Mouse (Mus musculus) heart, embryonic 14.5 days (tissue): Measurements from ENCODE around the gene Suclg2. TPM values are rescaled to one million over a fixed set of nuclear protein-coding genes. Genes with fewer than 3 reads are reported as not detected.

ENCODE experiments used
- ATAC-seq: fragments of 200-750 bp; cut with Nextera tagmentation; 2 replicates; pipeline ENCODE4 v1.8.0; 2017; ENCODE audit warnings: low read depth, moderate TSS enrichment; ENCODE audit not compliant: insufficient number of reproducible peaks, insufficient read depth, low FRiP score
- H3K27ac ChIP-seq, 2 experiments: fragments of 200-500 bp in 1 of 2; fragments of 300-500 bp in 1 of 2; sonication (generic) in 1 of 2; replicated peaks in 1 of 2; 2 replicates each; pipeline ENCODE4 v1.5.1; 2012 to 2014; ENCODE audit warnings: low read depth in 2 of 2, low read length in 2 of 2, control low read depth in 1 of 2, mild to moderate bottlenecking in 1 of 2, mixed read lengths in 1 of 2; ENCODE audit not compliant: control insufficient read depth in 1 of 2, insufficient read depth in 1 of 2
- H3K27me3 ChIP-seq: fragments of 300-500 bp; sonication (generic); 2 replicates; pipeline ENCODE4 v1.6.1; 2014; ENCODE audit warnings: mild to moderate bottlenecking, low read length, control low read depth; ENCODE audit not compliant: control insufficient read depth, insufficient read depth
- H3K36me3 ChIP-seq: fragments of 300-500 bp; sonication (generic); 2 replicates; pipeline ENCODE4 v1.6.1; 2014; ENCODE audit warnings: mild to moderate bottlenecking, control low read depth, low read length, mixed read lengths; ENCODE audit not compliant: control insufficient read depth, insufficient read depth
- H3K4me1 ChIP-seq, 2 experiments: fragments of 200-500 bp in 1 of 2; fragments of 300-500 bp in 1 of 2; sonication (generic) in 1 of 2; 2 replicates each; pipeline ENCODE4 v1.6.1; 2012 to 2014; ENCODE audit warnings: low read length in 2 of 2, control low read depth in 1 of 2, mixed read lengths in 1 of 2; ENCODE audit not compliant: control insufficient read depth in 2 of 2, insufficient read depth in 2 of 2
- H3K4me2 ChIP-seq: fragments of 300-500 bp; sonication (generic); 2 replicates; pipeline ENCODE4 v1.6.1; 2014; ENCODE audit warnings: mild to moderate bottlenecking, low read length
- H3K4me3 ChIP-seq, 2 experiments: fragments of 200-500 bp in 1 of 2; fragments of 300-500 bp in 1 of 2; sonication (generic) in 1 of 2; 2 replicates each; pipeline ENCODE4 v1.5.1; 2012 to 2014; ENCODE audit warnings: low read length in 2 of 2, mild to moderate bottlenecking in 2 of 2, control low read depth in 1 of 2, low read depth in 1 of 2, moderate library complexity in 1 of 2; ENCODE audit not compliant: control insufficient read depth in 1 of 2, insufficient read depth in 1 of 2
- H3K9ac ChIP-seq: fragments of 300-500 bp; sonication (generic); 2 replicates; pipeline ENCODE4 v1.6.1; 2014; ENCODE audit warnings: mild to moderate bottlenecking, low read length
- H3K9me3 ChIP-seq: fragments of 300-500 bp; sonication (generic); 2 replicates; pipeline ENCODE4 v1.6.1; 2016; ENCODE audit warnings: low read length, control low read depth; ENCODE audit not compliant: control insufficient read depth
- WGBS: fragments of 180-500 bp; shearing (Covaris S2); extraction: QIAGEN DNeasy Blood & Tissue Kit; methylation state at CpG from one replicate; pipeline ENCODE4 v1.1.7; 2014; 5-methylcytosine and 5-hydroxymethylcytosine counted together
- polyA plus RNA-seq: library from polyadenylated mRNA; unstranded; fragments of >200 nt; fragmentation: Nextera tagmentation; extraction: Ambion mirVana; gene quantifications from 2 replicates; pipeline ENCODE4 v1.2.1, GENCODE M21; 2014

Suclg2 gene
- polyA plus RNA-seq = 112 and 115 TPM in 2 replicates

DNA sequence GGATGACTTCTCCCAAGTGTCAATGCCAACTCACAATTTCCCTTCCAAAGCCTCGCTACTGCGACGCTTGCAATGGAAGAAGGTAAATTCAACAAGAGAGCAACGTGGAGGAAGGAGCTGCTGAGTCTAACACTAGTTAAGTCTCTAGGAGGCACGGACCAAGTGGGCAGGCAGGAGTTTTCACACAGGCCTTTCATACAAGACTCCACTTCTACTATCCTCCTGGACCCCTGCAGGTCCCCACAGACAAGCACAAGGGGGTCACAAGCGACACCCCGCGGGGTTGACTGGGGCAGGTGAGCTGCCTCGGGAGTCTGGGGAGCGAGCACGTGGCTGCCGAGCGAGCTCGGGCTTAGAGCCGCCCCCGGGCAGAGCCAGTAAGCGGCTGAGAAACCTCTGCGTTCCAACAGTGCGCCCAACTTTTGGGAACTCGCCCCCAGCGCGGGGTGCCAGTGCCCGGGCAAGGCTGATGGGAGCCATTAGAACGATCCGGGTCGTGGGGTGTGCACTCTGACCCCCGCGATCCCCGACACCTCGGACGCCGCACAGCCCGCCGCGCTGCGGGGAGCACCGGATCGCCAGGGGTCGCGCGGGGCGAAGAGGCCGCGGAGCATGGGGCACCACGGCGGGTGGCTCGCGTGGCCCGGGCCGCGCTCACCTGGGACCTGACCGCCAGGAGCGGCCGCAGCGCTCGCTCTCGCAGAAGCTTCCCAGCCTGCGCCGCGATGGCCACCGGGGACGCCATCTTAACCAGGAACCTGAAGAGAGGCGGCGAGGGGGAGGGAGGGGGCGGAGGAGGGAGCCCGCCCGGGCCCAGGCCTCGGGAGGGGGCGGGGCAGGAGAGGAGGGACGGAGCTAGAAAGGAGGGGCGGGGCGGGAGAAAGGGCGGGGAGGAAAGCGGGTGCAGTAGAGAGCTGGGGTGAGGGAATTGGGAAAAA lies at the start of gene Suclg2:
Gene Suclg2, minus strand, starts transcription at position 770 of the 938 bp plus-strand sequence.
- Histone ChIP-seq H3K36me3 (no peaks in the 10 kb centered on the region), H3K27me3 (no peaks in the 10 kb centered on the region), H3K4me3 (peak within 1 kb of the TSS; percentile 72 to 87), H3K9ac (peak within 1 kb of the TSS; percentile 92), H3K9me3 (no peaks in the 10 kb centered on the region), H3K4me2 (peak within 1 kb of the TSS; percentile 97), H3K27ac (peak within 1 kb of the TSS; percentile 9 to 62), H3K4me1 (peaks cover 5 to 6% of the 10 kb centered on the region in 2 experiments)
- peak; percentile 90 for ATAC-seq
- under 1% methylated on average over 62 of the region's 74 CpGs for WGBS

DNA sequence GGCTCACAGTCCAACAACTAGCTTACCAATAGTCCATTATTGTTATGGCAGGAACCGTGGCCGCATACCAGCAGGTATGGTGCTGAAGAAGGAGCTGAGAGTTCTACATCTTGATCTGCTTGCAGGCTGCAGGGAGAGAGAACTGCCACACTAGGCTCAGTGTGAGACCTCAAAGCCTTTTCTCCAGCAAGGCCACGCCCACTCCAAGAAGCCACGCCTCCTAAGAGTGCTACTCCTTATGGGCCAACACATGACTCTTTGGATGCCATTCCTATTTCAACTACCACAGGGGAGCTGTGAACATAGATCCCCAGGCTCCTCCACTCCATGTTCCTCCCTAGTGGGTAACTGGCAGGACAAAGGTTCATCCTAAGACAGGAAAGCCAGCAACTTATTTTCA lies 48.0 kb upstream of the Suclg2 start:
- Histone ChIP-seq H3K9me3 (no peaks in the 10 kb centered on the region), H3K9ac (no peak overlapping the region), H3K36me3 (no peaks in the 10 kb centered on the region), H3K4me1 (no peaks in the 10 kb centered on the region), H3K27me3 (no peaks in the 10 kb centered on the region), H3K4me2 (no peak overlapping the region), H3K27ac (no peak overlapping the region), H3K4me3 (no peak overlapping the region)
- ATAC-seq = no peak
- WGBS = 55% methylated on average over 4 of the region's 4 CpGs

- 81% methylated on average over 10 of the region's 10 CpGs for WGBS
- Histone ChIP-seq H3K27ac (no peak overlapping the region), H3K4me3 (no peak overlapping the region), H3K36me3 (no peaks in the 10 kb centered on the region), H3K9ac (no peak overlapping the region), H3K4me2 (no peak overlapping the region), H3K4me1 (no peaks in the 10 kb centered on the region), H3K27me3 (no peaks in the 10 kb centered on the region), H3K9me3 (no peaks in the 10 kb centered on the region)
- no peak for ATAC-seq
These were observed 41.1 kb upstream of the Suclg2 start for GRCm38 (mm10) chr6:95759558-95760172.

GRCm38 (mm10) chr6:95742378-95742777 lies 23.8 kb upstream of the Suclg2 start:
- Histone ChIP-seq H3K36me3 (no peaks in the 10 kb centered on the region), H3K27me3 (no peaks in the 10 kb centered on the region), H3K27ac (no peak overlapping the region), H3K9me3 (no peaks in the 10 kb centered on the region), H3K9ac (no peak overlapping the region), H3K4me1 (no peaks in the 10 kb centered on the region), H3K4me2 (no peak overlapping the region), H3K4me3 (no peak overlapping the region)
- 65% methylated on average over 4 of the region's 4 CpGs for WGBS
- no peak for ATAC-seq

DNA sequence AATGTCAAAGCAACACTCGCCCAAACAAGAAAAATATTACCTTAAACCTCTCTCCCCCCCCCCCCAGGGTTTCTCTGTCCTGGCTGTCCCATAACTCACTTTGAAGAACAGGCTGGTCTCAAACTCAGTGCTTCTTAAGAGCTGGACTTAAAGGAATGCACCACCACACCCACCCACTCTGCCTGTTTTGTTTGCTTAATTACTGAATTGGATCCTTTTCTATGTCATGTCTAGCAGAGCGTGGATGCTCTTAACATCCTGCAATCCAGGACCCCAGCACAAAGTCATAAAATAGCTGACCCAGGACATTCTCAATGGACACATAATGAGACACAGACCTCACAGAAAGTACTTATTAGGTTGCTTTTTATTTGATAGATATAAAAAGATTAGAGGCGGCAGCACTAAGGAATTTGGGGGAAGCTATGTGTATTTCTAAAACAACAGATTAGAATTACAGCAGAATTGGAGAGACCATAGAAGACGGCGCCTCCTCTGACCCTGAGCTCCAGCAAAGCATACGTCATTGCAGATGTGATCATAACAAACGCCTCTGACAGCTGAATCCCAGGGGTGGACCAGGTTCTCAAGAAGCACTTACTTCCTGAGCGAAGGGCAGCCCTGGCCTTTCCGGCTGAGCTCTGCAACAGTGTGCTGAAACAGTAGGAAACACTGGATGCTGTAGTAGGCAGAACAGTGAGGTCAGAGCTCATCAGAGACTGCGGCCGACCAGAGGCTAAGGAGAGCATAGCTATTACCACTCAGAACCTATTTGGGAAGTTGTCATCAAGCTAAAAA lies 13.2 kb upstream of the Suclg2 start:
- Histone ChIP-seq H3K4me2 (no peak overlapping the region), H3K27me3 (no peaks in the 10 kb centered on the region), H3K9ac (no peak overlapping the region), H3K9me3 (no peaks in the 10 kb centered on the region), H3K4me3 (no peak overlapping the region), H3K27ac (no peak overlapping the region), H3K36me3 (no peaks in the 10 kb centered on the region), H3K4me1 (no peaks in the 10 kb centered on the region)
- no peak for ATAC-seq
- 61% methylated on average over 11 of the region's 11 CpGs for WGBS

DNA sequence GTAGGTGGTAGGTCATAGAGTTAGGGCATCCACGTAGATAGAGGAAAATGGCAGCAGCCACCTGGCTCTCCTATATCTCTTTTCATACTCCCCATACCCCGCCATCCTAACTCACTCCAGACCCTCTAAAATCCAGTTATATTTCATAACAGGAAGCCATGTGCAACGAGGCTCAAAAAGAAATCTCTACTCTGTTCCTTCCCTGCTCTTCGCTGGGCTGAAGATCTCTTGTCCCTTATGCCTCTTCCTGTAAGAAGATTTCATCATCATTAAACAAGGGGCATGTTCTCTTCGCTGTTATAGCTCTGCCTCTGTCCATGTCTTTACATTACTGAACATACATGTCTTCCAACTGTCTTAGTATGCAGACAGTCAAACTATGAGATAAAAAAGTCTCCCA lies 10.8 kb upstream of the Suclg2 start:
- Histone ChIP-seq H3K27ac (no peak overlapping the region), H3K9ac (no peak overlapping the region), H3K4me2 (no peak overlapping the region), H3K36me3 (no peaks in the 10 kb centered on the region), H3K9me3 (no peaks in the 10 kb centered on the region), H3K4me3 (no peak overlapping the region), H3K4me1 (no peaks in the 10 kb centered on the region), H3K27me3 (no peaks in the 10 kb centered on the region)
- 79% methylated on average over 5 of the region's 5 CpGs for WGBS
- ATAC-seq = no peak

DNA sequence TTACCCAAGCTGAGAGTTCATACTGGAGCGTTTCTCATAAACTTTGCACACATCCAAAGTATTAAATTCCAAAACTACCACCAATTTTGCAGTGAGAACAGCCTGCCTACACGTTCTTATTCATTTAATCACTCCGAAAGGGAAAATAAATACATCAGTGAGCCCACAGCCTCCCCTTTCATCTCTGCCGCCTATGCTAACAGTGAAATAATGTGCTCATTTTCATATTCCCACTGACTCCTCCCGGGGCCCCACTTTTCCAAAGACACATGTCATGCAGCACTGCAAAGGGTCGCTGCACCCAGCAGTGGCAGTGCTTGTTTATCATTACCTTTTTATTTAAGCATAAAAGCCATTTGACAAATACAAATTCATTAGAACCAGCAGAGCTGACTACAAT lies 6.7 kb upstream of the Suclg2 start:
- H3K4me1 ChIP-seq = no peaks in the 10 kb centered on the region
- H3K9ac ChIP-seq = no peak overlapping the region
- H3K36me3 ChIP-seq = no peaks in the 10 kb centered on the region
- no peak overlapping the region for H3K4me2 ChIP-seq
- no peaks in the 10 kb centered on the region for H3K27me3 ChIP-seq
- no peak overlapping the region for H3K27ac ChIP-seq
- 73% methylated on average over 6 of the region's 6 CpGs for WGBS
- ATAC-seq = no peak
- H3K4me3 ChIP-seq = no peak overlapping the region
- no peaks in the 10 kb centered on the region for H3K9me3 ChIP-seq
